Mouse (Mus musculus) liver, embryonic 13.5 days (tissue): Measurements from ENCODE around the gene Gabrb1. TPM values are rescaled to one million over a fixed set of nuclear protein-coding genes. Genes with fewer than 3 reads are reported as not detected.

ENCODE experiments used
- ATAC-seq: fragments of 200-750 bp; cut with Nextera tagmentation; 2 replicates; pipeline ENCODE4 v1.8.0; 2017; ENCODE audit warnings: low read depth, mild to moderate bottlenecking, moderate number of reproducible peaks, moderate library complexity
- DNase-seq: peaks from one replicate; pipeline ENCODE4 v3.0.0; 2022
- H3K27ac ChIP-seq: fragments of 300-500 bp; sonication (generic); 2 replicates; pipeline ENCODE4 v1.5.1; 2015; ENCODE audit warnings: moderate library complexity, mild to moderate bottlenecking, inconsistent platforms
- H3K27me3 ChIP-seq: fragments of 300-500 bp; sonication (generic); 2 replicates; pipeline ENCODE4 v1.6.1; 2015; ENCODE audit warnings: mild to moderate bottlenecking, inconsistent platforms
- H3K36me3 ChIP-seq: fragments of 300-500 bp; sonication (generic); 2 replicates; pipeline ENCODE4 v1.6.1; 2015; ENCODE audit warnings: mild to moderate bottlenecking, inconsistent platforms
- H3K4me1 ChIP-seq: fragments of 300-500 bp; sonication (generic); replicated peaks from 2 replicates; pipeline ENCODE4 v1.6.1; 2015; ENCODE audit warnings: inconsistent platforms
- H3K4me2 ChIP-seq: fragments of 300-500 bp; sonication (generic); 2 replicates; pipeline ENCODE4 v1.6.1; 2015; ENCODE audit warnings: inconsistent platforms, mild to moderate bottlenecking, moderate library complexity
- H3K4me3 ChIP-seq: fragments of 300-500 bp; sonication (generic); replicated peaks from 2 replicates; pipeline ENCODE4 v1.5.1; 2015; ENCODE audit warnings: mild to moderate bottlenecking, inconsistent platforms
- H3K9ac ChIP-seq: fragments of 300-500 bp; sonication (generic); 2 replicates; pipeline ENCODE4 v1.6.1; 2015; ENCODE audit warnings: mild to moderate bottlenecking, inconsistent platforms
- H3K9me3 ChIP-seq: fragments of 300-500 bp; sonication (generic); replicated peaks from 2 replicates; pipeline ENCODE4 v1.6.1; 2016; ENCODE audit warnings: inconsistent platforms
- WGBS: fragments of 180-500 bp; shearing (Covaris S2); methylation state at CpG from one replicate; pipeline ENCODE4 v1.1.7; 2015; ENCODE audit not compliant: insufficient replicate concordance; 5-methylcytosine and 5-hydroxymethylcytosine counted together
- polyA plus RNA-seq: library from polyadenylated mRNA; unstranded; fragments of >200 nt; fragmentation: Nextera tagmentation; extraction: Ambion mirVana; gene quantifications from 2 replicates; pipeline ENCODE4 v1.2.1, GENCODE M21; 2015

Gene Gabrb1
- polyA plus RNA-seq, 1 experiment from 2014 or later: 0.05 TPM

DNA sequence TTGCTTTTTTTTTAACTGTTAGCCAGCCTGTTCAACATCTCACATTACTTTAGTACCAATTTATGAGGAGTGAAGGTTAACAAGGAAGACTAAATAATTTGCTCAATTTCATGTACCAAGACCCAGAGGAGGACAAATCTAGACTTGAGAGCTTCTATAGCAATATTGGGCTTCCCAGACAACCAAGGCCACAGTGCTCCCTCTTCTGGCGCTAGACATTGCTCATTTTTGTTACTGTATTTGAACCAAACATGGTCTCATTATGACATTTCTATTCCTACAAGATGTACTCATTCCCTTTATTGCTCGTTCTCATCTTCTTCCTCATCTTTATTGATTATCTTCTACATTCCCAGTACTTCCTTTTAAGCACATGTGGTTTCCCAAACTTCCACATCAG is 307.6 kb downstream of the Gabrb1 start:
- H3K9ac ChIP-seq: no peak overlapping the region
- H3K4me1 ChIP-seq: no peaks in the 10 kb centered on the region
- WGBS: 39% methylated on average over 2 of the region's 2 CpGs
- no peak for DNase-seq
- no peak for ATAC-seq
- no peak overlapping the region for H3K4me2 ChIP-seq
- no peaks in the 10 kb centered on the region for H3K27me3 ChIP-seq
- no peak overlapping the region for H3K4me3 ChIP-seq
- no peaks in the 10 kb centered on the region for H3K9me3 ChIP-seq
- no peaks in the 10 kb centered on the region for H3K36me3 ChIP-seq
- no peak overlapping the region for H3K27ac ChIP-seq

DNA sequence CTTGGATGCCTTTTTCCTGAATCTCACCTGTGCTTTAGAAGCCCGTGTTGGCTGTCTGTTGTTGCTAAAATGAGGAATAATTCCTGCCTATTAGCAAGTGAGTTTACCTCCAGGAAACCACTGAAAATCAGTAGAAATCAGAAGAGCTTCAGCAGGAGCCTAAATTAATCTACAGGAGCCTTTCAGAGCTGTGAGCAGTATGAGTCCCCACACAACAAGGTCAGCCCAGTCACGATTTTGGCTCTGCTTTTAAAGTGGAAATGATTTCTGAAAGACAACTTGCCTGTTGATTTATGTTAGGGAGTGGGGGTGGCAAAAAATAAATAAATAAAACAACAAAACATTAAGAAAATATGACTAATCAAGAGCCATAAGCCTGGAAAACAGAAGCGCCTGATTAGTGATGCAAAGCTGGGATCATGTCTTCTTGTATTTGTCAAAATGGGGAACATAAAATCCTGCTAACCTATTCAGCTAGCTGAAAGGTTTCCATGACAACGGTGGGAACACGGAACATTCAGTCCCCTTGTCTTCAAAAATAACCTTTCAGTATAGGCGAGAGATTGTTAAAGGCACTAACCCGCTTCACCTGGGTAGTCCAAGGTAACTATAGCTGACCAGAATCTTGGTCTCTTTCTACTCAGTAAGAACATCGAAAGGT is 312.4 kb downstream of the Gabrb1 start:
- no peaks in the 10 kb centered on the region for H3K36me3 ChIP-seq
- 62% methylated on average over 8 of the region's 8 CpGs for WGBS
- H3K4me1 ChIP-seq: no peaks in the 10 kb centered on the region
- no peak overlapping the region for H3K4me2 ChIP-seq
- DNase-seq (no peak), ATAC-seq (no peak)
- no peaks in the 10 kb centered on the region for H3K9me3 ChIP-seq
- no peak overlapping the region for H3K4me3 ChIP-seq
- no peaks in the 10 kb centered on the region for H3K27me3 ChIP-seq
- H3K27ac ChIP-seq: no peak overlapping the region
- H3K9ac ChIP-seq: no peak overlapping the region

DNA sequence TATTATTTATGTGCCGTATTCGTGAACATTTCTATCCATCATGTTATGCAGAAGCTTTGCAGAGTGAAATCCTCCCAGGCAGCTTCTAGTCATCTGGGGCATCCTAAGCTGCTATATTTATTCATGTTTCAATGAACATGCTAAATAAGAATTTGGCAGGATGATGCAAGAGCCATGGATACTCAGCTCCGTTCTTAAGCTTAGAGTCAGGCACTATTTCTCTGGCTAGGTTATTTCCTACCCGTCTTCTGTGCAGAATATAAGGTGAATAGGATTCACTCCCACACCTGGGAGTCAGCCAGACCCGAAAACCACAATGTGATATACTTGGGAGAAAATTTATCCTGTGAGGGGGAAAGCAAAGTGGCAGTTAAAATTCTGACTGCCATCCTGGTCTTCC is 314.9 kb downstream of the Gabrb1 start:
- Histone ChIP-seq H3K4me2 (no peak overlapping the region), H3K9ac (no peak overlapping the region), H3K27me3 (no peaks in the 10 kb centered on the region), H3K9me3 (no peaks in the 10 kb centered on the region), H3K36me3 (no peaks in the 10 kb centered on the region), H3K4me1 (no peaks in the 10 kb centered on the region), H3K4me3 (no peak overlapping the region), H3K27ac (no peak overlapping the region)
- WGBS: 56% methylated on average over 5 of the region's 5 CpGs
- DNase-seq (no peak), ATAC-seq (no peak)

- no peaks in the 10 kb centered on the region for H3K4me1 ChIP-seq
- H3K4me2 ChIP-seq: no peak overlapping the region
- no peak overlapping the region for H3K9ac ChIP-seq
- ATAC-seq (no peak), DNase-seq (no peak)
- no peak overlapping the region for H3K27ac ChIP-seq
- H3K36me3 ChIP-seq: no peaks in the 10 kb centered on the region
- no peaks in the 10 kb centered on the region for H3K27me3 ChIP-seq
- WGBS: 73% methylated on average over 4 of the region's 4 CpGs
- no peak overlapping the region for H3K4me3 ChIP-seq
- H3K9me3 ChIP-seq: peaks cover 4% of the 10 kb centered on the region; the same call in 1 of the 2 replicates
Observed at GRCm38 (mm10) chr5:71976133-71976532, 318.2 kb downstream of the Gabrb1 start.

DNA sequence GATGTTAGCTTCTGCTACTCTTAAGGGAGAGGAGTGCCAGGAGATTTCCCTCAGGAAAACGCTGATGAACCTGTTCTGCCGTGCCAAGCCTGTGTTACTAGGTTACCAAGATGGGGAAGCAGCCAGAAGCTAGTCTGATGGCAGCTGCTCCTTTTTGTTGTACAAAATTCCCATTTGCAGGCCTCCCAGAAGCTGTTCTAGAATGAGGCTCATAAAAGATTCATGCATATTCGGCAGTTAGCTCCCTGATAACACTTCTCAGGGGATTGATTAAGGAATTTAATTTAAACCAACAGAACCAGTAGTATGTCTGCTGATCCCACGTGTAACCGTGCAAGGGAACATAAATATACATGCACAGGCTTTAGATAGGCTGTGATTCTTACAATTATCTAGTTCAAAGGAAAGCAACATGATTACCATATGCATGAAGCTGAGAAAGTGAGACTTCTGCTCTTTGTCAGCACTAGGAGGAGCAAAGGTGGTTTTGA is 318.7 kb downstream of the Gabrb1 start:
- Histone ChIP-seq H3K27ac (no peak overlapping the region), H3K4me3 (no peak overlapping the region), H3K9ac (no peak overlapping the region), H3K4me2 (no peak overlapping the region), H3K4me1 (no peaks in the 10 kb centered on the region), H3K27me3 (no peaks in the 10 kb centered on the region), H3K9me3 (peaks cover 4% of the 10 kb centered on the region; the same call in 1 of the 2 replicates), H3K36me3 (no peaks in the 10 kb centered on the region)
- WGBS: 57% methylated on average over 5 of the region's 5 CpGs
- DNase-seq: no peak
- no peak for ATAC-seq

- DNase-seq: no peak
- H3K27ac ChIP-seq: no peak overlapping the region
- no peaks in the 10 kb centered on the region for H3K9me3 ChIP-seq
- no peaks in the 10 kb centered on the region for H3K36me3 ChIP-seq
- no peak for ATAC-seq
- no peaks in the 10 kb centered on the region for H3K27me3 ChIP-seq
- no peaks in the 10 kb centered on the region for H3K4me1 ChIP-seq
- WGBS: 33% methylated on average over 1 of the region's 1 CpGs
- H3K4me2 ChIP-seq: no peak overlapping the region
- H3K9ac ChIP-seq: no peak overlapping the region
- H3K4me3 ChIP-seq: no peak overlapping the region
Observed at GRCm38 (mm10) chr5:71986561-71986960, 328.6 kb downstream of the Gabrb1 start.

- DNase-seq (no peak), ATAC-seq (no peak)
- no peak overlapping the region for H3K4me2 ChIP-seq
- 54% methylated on average over 5 of the region's 5 CpGs for WGBS
- H3K9ac ChIP-seq: no peak overlapping the region
- H3K4me1 ChIP-seq: no peaks in the 10 kb centered on the region
- no peak overlapping the region for H3K27ac ChIP-seq
- no peak overlapping the region for H3K4me3 ChIP-seq
- H3K9me3 ChIP-seq: no peaks in the 10 kb centered on the region
- no peaks in the 10 kb centered on the region for H3K27me3 ChIP-seq
- H3K36me3 ChIP-seq: no peaks in the 10 kb centered on the region
Observed at GRCm38 (mm10) chr5:71986983-71987398, 329.1 kb downstream of the Gabrb1 start.

DNA sequence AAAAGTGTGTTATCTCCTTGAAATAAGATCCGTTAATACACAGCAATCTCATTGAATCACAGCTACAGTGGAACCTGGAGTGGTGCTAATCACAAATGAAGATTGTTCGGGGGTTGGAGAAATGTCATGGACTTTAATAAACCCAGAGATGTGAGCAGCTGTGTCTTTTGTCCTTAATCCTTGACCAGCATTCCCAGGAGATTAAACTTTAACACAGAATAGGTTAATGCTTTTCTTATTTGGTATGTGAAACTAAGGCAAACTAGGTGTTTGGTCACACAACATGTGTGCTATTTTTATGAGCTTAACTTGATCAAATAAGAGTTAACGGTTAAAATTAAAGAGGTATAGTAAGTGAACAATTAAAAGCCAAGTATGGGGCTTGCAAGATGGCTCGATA is 341.6 kb downstream of the Gabrb1 start:
- DNase-seq: no peak
- WGBS: 62% methylated on average over 4 of the region's 4 CpGs

GRCm38 (mm10) chr5:72003811-72004435 is 346.0 kb downstream of the Gabrb1 start:
- Histone ChIP-seq H3K4me2 (no peak overlapping the region), H3K27ac (no peak overlapping the region), H3K9ac (no peak overlapping the region), H3K9me3 (no peaks in the 10 kb centered on the region), H3K4me3 (no peak overlapping the region), H3K4me1 (no peaks in the 10 kb centered on the region), H3K27me3 (no peaks in the 10 kb centered on the region), H3K36me3 (no peaks in the 10 kb centered on the region)
- DNase-seq (no peak), ATAC-seq (no peak)
- 59% methylated on average over 3 of the region's 3 CpGs for WGBS

More for the DNA sequence above, 341.6 kb downstream of the Gabrb1 start:
- Histone ChIP-seq H3K9ac (no peak overlapping the region), H3K4me1 (no peaks in the 10 kb centered on the region), H3K36me3 (no peaks in the 10 kb centered on the region), H3K4me3 (no peak overlapping the region), H3K27me3 (no peaks in the 10 kb centered on the region), H3K9me3 (no peaks in the 10 kb centered on the region), H3K27ac (no peak overlapping the region), H3K4me2 (no peak overlapping the region)
- ATAC-seq: no peak

GRCm38 (mm10) chr5:72036954-72037353 is 379.0 kb downstream of the Gabrb1 start:
- ATAC-seq: no peak
- Histone ChIP-seq H3K4me2 (no peak overlapping the region), H3K36me3 (no peaks in the 10 kb centered on the region), H3K4me1 (no peaks in the 10 kb centered on the region), H3K27me3 (no peaks in the 10 kb centered on the region), H3K4me3 (no peak overlapping the region), H3K9ac (no peak overlapping the region), H3K27ac (no peak overlapping the region), H3K9me3 (no peaks in the 10 kb centered on the region)
- DNase-seq: no peak

DNA sequence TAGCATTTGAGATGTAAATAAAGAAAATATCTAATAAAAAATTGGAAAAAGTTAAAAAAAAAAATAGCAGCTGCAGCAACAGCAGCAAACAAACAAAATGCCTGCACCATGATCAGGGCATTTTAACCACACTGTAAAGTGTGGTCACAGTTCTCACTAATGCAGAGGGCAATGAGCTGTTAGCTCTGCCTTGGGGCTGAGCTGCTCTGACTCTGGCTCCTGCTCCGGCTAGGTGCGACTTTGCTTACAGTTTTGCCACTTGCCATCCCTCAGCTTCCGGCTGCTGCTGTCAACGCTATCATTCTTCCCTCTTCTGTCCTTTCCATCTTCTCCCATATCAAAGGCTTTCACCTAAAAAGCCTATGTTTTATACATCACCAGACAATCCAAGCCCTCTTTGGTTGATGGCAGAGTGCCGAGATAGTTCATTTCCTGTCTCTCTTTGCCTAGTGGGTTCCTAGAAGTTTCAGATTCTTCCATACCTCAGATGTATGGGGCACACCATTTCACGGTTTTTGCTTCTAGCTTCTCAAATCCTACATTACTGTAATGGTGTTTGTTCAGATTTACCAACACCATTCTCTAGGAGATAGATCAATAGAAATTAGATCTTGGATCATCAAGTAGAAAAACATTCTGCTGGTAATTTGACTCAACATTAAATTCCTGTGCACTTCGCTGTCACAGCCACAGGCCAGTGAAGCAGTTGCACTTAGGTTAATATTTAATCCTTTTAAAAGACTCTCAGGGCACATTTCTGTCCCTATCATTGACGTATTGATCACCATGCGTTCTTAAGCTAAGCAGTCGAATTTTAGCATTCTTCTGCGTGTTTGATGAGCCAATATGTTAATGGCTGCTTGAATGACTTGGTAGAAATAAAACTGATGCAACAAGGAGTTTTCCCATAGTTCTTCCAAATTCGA is 385.6 kb downstream of the Gabrb1 start:
- no peaks in the 10 kb centered on the region for H3K36me3 ChIP-seq
- DNase-seq (no peak), ATAC-seq (no peak)
- H3K27me3 ChIP-seq: no peaks in the 10 kb centered on the region
- H3K9ac ChIP-seq: no peak overlapping the region
- 55% methylated on average over 12 of the region's 12 CpGs for WGBS
- H3K27ac ChIP-seq: no peak overlapping the region
- no peak overlapping the region for H3K4me2 ChIP-seq
- H3K4me1 ChIP-seq: no peaks in the 10 kb centered on the region
- H3K9me3 ChIP-seq: no peaks in the 10 kb centered on the region
- no peak overlapping the region for H3K4me3 ChIP-seq
